Mouse (Mus musculus): ENCODE data around the gene Synpo2l. TPM values are rescaled to one million over a fixed set of nuclear protein-coding genes. Genes with fewer than 3 reads are reported as not detected.
"Not testable (repeated sequence)": the region's sequence is repeated elsewhere in the genome, so short reads cannot be mapped to it uniquely, and the experiment has no call there.

The Synpo2l gene
- total RNA-seq, 2 experiments from 2014 or later = 0.12 to 0.13 TPM

- DNase-seq (ENCODE audit: low spot score in 2 of 2) = no peak
These were observed 22.6 kb downstream of the Synpo2l start for GRCm38 (mm10) chr14:20645547-20645946.

- DNase-seq (ENCODE audit: low spot score in 2 of 2) = no peak
These were observed 26.7 kb downstream of the Synpo2l start for GRCm38 (mm10) chr14:20641438-20641875.

- peak; percentile 95 to 98 for DNase-seq (ENCODE audit: low spot score in 2 of 2)
These were observed 27.3 kb downstream of the Synpo2l start, which contains the start of gene Usp54 for GRCm38 (mm10) chr14:20640644-20641437. Gene Usp54, minus strand, starts transcription at chr14:20641063.

GRCm38 (mm10) chr14:20639918-20640619, 28.1 kb downstream of the Synpo2l start:
- DNase-seq (ENCODE audit: low spot score in 2 of 2) = no peak

- DNase-seq (ENCODE audit: low spot score in 2 of 2) = no peak
These were observed 29.5 kb downstream of the Synpo2l start for GRCm38 (mm10) chr14:20638702-20639101.

GRCm38 (mm10) chr14:20637818-20638574, 30.2 kb downstream of the Synpo2l start:
- no peak for DNase-seq (ENCODE audit: low spot score in 2 of 2)

GRCm38 (mm10) chr14:20636968-20637367, 31.2 kb downstream of the Synpo2l start:
- DNase-seq (ENCODE audit: low spot score in 2 of 2) = not testable (repeated sequence)

- no peak for DNase-seq (ENCODE audit: low spot score in 2 of 2)
These were observed 32.6 kb downstream of the Synpo2l start for GRCm38 (mm10) chr14:20635546-20635945.

- no peak for DNase-seq (ENCODE audit: low spot score in 2 of 2)
These were observed 36.9 kb downstream of the Synpo2l start for GRCm38 (mm10) chr14:20631253-20631652.

GRCm38 (mm10) chr14:20626971-20627370, 41.2 kb downstream of the Synpo2l start:
- DNase-seq (ENCODE audit: low spot score in 2 of 2) = no peak

GRCm38 (mm10) chr14:20626447-20626846, 41.7 kb downstream of the Synpo2l start:
- DNase-seq (ENCODE audit: low spot score in 2 of 2) = no peak

- DNase-seq (ENCODE audit: low spot score in 2 of 2) = no peak
These were observed 45.2 kb downstream of the Synpo2l start for GRCm38 (mm10) chr14:20622907-20623306.

- no peak for DNase-seq (ENCODE audit: low spot score in 2 of 2)
These were observed 45.7 kb downstream of the Synpo2l start for GRCm38 (mm10) chr14:20622412-20622811.

- DNase-seq (ENCODE audit: low spot score in 2 of 2) = peak in 1 of 2 experiments; percentile 76
These were observed 46.3 kb downstream of the Synpo2l start for GRCm38 (mm10) chr14:20621903-20622302.

- peak in 1 of 2 experiments; percentile 39 for DNase-seq (ENCODE audit: low spot score in 2 of 2)
These were observed 49.0 kb downstream of the Synpo2l start for GRCm38 (mm10) chr14:20619131-20619530.

GRCm38 (mm10) chr14:20618211-20618610, 49.9 kb downstream of the Synpo2l start:
- DNase-seq (ENCODE audit: low spot score in 2 of 2) = peak in 1 of 2 experiments; percentile 49

- peak in 1 of 2 experiments; percentile 60 for DNase-seq (ENCODE audit: low spot score in 2 of 2)
These were observed 51.7 kb downstream of the Synpo2l start for GRCm38 (mm10) chr14:20616421-20616820.

GRCm38 (mm10) chr14:20615075-20615474, 53.1 kb downstream of the Synpo2l start:
- DNase-seq (ENCODE audit: low spot score in 2 of 2) = no peak

GRCm38 (mm10) chr14:20612820-20613219, 55.3 kb downstream of the Synpo2l start:
- DNase-seq (ENCODE audit: low spot score in 2 of 2) = no peak

- DNase-seq (ENCODE audit: low spot score in 2 of 2) = no peak
These were observed 58.0 kb downstream of the Synpo2l start for GRCm38 (mm10) chr14:20610146-20610545.

GRCm38 (mm10) chr14:20609519-20609918, 58.6 kb downstream of the Synpo2l start:
- DNase-seq (ENCODE audit: low spot score in 2 of 2) = no peak
